Mouse (Mus musculus) testis, adult 2 months (tissue): Measurements from ENCODE around the gene Cdhr4. TPM values are rescaled to one million over a fixed set of nuclear protein-coding genes. Genes with fewer than 3 reads are reported as not detected.

Experiments
- H3K27ac ChIP-seq: fragments of 200-500 bp; 2 replicates; pipeline ENCODE4 v1.5.1; 2012; ENCODE audit warnings: low read depth, low read length; ENCODE audit not compliant: control insufficient read depth, insufficient read depth
- H3K27me3 ChIP-seq: fragments of 200-500 bp; 2 replicates; pipeline ENCODE4 v1.6.1; 2012; ENCODE audit warnings: mild to moderate bottlenecking, low read length, moderate library complexity; ENCODE audit not compliant: control insufficient read depth, insufficient read depth
- H3K36me3 ChIP-seq: fragments of 200-500 bp; 2 replicates; pipeline ENCODE4 v1.6.1; 2012; ENCODE audit warnings: mild to moderate bottlenecking, low read length; ENCODE audit not compliant: control insufficient read depth, insufficient read depth
- H3K4me1 ChIP-seq: fragments of 200-500 bp; 2 replicates; pipeline ENCODE4 v1.6.1; 2012; ENCODE audit warnings: low read length; ENCODE audit not compliant: control insufficient read depth, insufficient read depth
- H3K4me3 ChIP-seq: fragments of 200-500 bp; 2 replicates; pipeline ENCODE4 v1.5.1; 2012; ENCODE audit warnings: low read depth, mild to moderate bottlenecking, low read length, moderate library complexity, mixed read lengths; ENCODE audit not compliant: control insufficient read depth
- CTCF ChIP-seq: fragments of 200-500 bp; IDR thresholded peaks from 2 replicates; pipeline ENCODE4 v1.5.1; 2012; ENCODE audit warnings: low read depth, mild to moderate bottlenecking, inconsistent platforms, low read length, moderate library complexity; ENCODE audit not compliant: control insufficient read depth, insufficient read depth, insufficient replicate concordance
- POLR2A ChIP-seq: fragments of 200-500 bp; IDR thresholded peaks from 2 replicates; pipeline ENCODE4 v1.6.1; 2012; ENCODE audit warnings: low read depth, mild to moderate bottlenecking, inconsistent platforms, low read length, moderate library complexity; ENCODE audit not compliant: control insufficient read depth
- polyA plus RNA-seq: library from polyadenylated mRNA; depleted of rRNA; stranded (reverse); fragments of >200 nt; gene quantifications from 2 replicates; pipeline ENCODE4 v1.2.3, GENCODE M21; 2012; rRNA removed

The Cdhr4 gene
- polyA plus RNA-seq, 1 experiment, result 387 TPM

DNA sequence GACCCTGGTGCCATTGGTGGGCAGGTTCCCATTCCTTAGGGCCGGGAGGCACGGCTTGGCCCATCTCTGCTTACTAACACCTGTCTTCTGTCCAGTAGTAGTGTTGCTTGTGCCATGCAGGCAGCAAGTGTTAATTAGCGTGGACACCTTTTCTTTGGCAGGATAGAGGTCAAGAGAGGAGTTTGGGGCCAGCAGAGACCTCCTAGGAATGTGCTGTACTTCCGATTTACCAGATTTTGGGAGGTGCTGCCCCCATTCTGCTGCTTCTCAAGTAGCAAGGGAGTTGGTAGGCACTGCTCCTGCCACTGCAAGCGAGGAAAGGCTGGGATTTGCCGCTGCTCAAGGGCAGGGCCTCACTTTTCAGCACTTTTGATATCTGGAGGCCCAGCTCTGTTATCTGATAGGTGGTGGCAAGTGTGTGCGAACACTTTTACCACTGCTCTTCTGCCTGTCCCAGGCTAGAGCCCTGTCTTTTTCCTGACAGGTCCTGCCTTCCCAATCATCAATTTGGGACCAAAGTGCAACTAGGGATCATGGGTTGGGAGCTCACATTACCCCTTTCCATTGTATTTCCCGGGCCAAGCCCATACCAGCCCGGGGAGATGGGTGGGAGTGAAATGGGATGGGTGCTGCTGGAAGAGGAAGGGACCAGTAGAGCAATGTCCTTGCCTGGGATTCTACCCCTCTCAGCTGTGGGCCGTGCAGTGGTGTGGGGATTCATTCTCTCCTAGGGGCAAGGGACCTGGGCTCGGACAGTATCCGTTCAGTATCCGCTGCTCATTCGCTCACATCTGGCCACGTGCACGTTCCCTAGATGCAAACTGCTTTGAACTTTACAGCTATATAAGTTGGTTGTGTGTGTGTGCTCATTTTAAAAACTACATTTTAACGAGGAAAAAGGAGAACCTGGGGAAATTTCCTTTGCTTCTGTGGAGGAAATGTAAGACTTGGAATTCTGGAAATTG is 55.6 kb downstream of the Cdhr4 start:
- no peak overlapping the region for H3K27ac ChIP-seq

DNA sequence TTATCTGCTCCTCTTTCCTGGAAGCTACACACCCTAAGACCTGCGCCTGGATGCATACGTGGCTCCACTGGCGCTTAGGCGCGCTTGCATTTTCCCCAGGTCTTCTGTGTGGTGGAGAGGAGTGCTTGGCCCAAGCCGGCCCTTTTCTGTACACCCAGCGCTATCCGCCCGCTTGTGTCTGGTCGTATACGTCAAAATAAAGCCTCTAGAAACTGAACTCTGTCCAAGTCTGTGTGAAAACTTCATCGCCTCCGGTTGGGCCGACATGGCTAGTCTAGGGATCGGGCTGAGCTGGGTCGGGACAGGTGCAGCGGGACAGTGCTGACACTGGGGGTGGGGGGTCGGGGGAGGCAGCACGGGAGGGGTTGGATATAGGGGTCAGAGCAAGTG is 56.3 kb downstream of the Cdhr4 start:
- peaks cover 6% of the 10 kb centered on the region for H3K4me1 ChIP-seq
- no peaks in the 10 kb centered on the region; the same call in 1 of the 2 replicates for H3K36me3 ChIP-seq
- 0 out of 2 replicates have a peak overlapping the region, but pooled peaks have one; percentile 56 for H3K27ac ChIP-seq
- TF ChIP-seq CTCF (no peak), POLR2A (no peak)
- peak overlapping the region; percentile 80 for H3K4me3 ChIP-seq
- no peaks in the 10 kb centered on the region for H3K27me3 ChIP-seq

More for the DNA sequence above, 55.6 kb downstream of the Cdhr4 start:
- Histone ChIP-seq H3K4me3 (peak overlapping the region; percentile 80), H3K4me1 (peaks cover 4% of the 10 kb centered on the region), H3K36me3 (no peaks in the 10 kb centered on the region; the same call in 1 of the 2 replicates), H3K27me3 (no peaks in the 10 kb centered on the region)
- TF ChIP-seq POLR2A (no peak), CTCF (no peak)

DNA sequence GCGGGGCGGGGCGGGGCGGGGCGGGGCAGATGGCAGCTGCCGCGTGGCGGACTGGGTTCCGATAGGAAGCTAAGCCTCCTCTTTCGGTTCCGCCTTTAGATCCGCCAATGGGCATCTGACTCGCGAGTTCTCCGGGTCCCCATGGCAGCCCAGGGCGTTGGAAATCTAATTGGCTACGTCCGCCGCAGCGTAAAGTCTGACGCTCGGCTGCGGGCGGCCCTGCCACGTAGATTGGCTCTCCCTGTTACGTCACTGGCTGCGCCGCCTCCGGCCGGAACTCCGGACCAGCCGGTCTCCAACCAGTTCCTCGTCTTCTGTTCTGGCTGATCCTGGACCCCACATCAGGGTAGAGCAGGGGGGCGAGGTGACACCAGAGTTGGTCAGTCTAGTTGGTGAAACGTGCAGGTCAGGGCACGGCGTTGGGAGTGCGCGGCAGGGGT is 56.7 kb downstream of the Cdhr4 start, which contains the start of gene Gmppb:
Gene Gmppb (plus strand): TSS at position 227 of the 440 bp plus-strand sequence.
- no peaks in the 10 kb centered on the region for H3K27me3 ChIP-seq
- peaks cover 6% of the 10 kb centered on the region for H3K4me1 ChIP-seq
- peak within 1 kb of the TSS; percentile 99 for H3K4me3 ChIP-seq
- TF ChIP-seq CTCF (no peak), POLR2A (peak; percentile 66)
- no peaks in the 10 kb centered on the region; the same call in 1 of the 2 replicates for H3K36me3 ChIP-seq
- peak within 1 kb of the TSS; percentile 97 for H3K27ac ChIP-seq

Other genes starting within 250 kb of the Cdhr4 start
- 52.0 and 57.8 TPM in 2 replicates for gene Rbm5, start 221.5 kb upstream of the Cdhr4 start, polyA plus RNA-seq
- gene Rbm6, start 119.3 kb upstream of the Cdhr4 start, polyA plus RNA-seq, result 26.8 and 28.1 TPM in 2 replicates
- gene Mon1a, start 104.3 kb upstream of the Cdhr4 start, polyA plus RNA-seq, result 14.1 and 14.9 TPM in 2 replicates
- 4.3 and 4.6 TPM in 2 replicates for gene Mst1r, start 85.6 kb upstream of the Cdhr4 start, polyA plus RNA-seq
- gene Actl11, start 64.0 kb upstream of the Cdhr4 start, polyA plus RNA-seq, result 360 and 372 TPM in 2 replicates
- gene Camkv, start 56.8 kb upstream of the Cdhr4 start, polyA plus RNA-seq, result 6.5 and 6.6 TPM in 2 replicates
- 3.4 and 4.1 TPM in 2 replicates for gene Traip, start 42.4 kb upstream of the Cdhr4 start, polyA plus RNA-seq
- 2.0 and 3.5 TPM in 2 replicates for gene Uba7, start 17.0 kb upstream of the Cdhr4 start, polyA plus RNA-seq
- not detected in 2 replicates for gene Gm20661, start 9.4 kb upstream of the Cdhr4 start, polyA plus RNA-seq
- gene Inka1, start 6.6 kb upstream of the Cdhr4 start, polyA plus RNA-seq, result 0.57 and 1.2 TPM in 2 replicates
- 282 and 285 TPM in 2 replicates for gene Gm20662, start 3.9 kb downstream of the Cdhr4 start, polyA plus RNA-seq
- 247 and 280 TPM in 2 replicates for gene Ip6k1, start 10.0 kb downstream of the Cdhr4 start, polyA plus RNA-seq
- gene Gmppb, start 56.7 kb downstream of the Cdhr4 start, polyA plus RNA-seq, result 21.5 and 21.6 TPM in 2 replicates
- 1.3 and 1.4 TPM in 2 replicates for gene Amigo3, start 60.7 kb downstream of the Cdhr4 start, polyA plus RNA-seq
- 0.59 and 0.90 TPM in 2 replicates for gene Mst1, start 87.9 kb downstream of the Cdhr4 start, polyA plus RNA-seq
- gene Rnf123, start 90.8 kb downstream of the Cdhr4 start, polyA plus RNA-seq, result 82.8 and 86.7 TPM in 2 replicates
- gene Apeh, start 102.1 kb downstream of the Cdhr4 start, polyA plus RNA-seq, result 19.2 and 21.2 TPM in 2 replicates
- gene Bsn, start 197.9 kb downstream of the Cdhr4 start, polyA plus RNA-seq, result 1.2 TPM in 2 replicates